Mouse (Mus musculus): Measurements from ENCODE around the gene Zdhhc3.

DNA sequence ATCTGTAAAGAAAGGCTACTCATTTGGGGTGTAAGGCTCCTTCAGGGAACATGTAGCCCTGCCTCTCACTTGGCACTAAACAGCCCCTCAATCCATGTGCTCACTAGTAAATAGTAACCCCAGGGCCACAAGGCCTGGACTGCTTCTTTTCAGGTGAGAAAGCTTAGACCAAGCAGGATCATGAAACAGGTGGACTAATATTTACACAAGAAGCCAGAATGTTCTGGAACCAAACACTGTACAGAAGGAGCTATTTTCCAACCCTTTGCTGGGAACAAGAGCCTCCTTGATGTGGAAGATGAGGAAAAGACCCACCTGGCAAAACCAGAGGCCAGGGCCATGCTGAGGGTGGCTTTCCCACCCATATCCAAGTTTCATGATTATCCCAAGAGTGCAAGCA is 9.6 kb downstream of the Zdhhc3 start:
- no peak for TF ChIP-seq GATA1 (IDR thresholded peaks at IDR 0.05; ENCODE audit: borderline replicate concordance, low read length)
- TF ChIP-seq FLI1 (IDR thresholded peaks at IDR 0.05; ENCODE audit: low read length) = no peak
